Mouse (Mus musculus) cortical plate, adult 2 months (tissue): ENCODE results near the gene Bin2.

Experiments
- CTCF ChIP-seq: fragments of 200-500 bp; IDR thresholded peaks from 2 replicates; pipeline ENCODE4 v1.5.1; 2011; ENCODE audit warnings: mild to moderate bottlenecking, control low read depth, low read length; ENCODE audit not compliant: insufficient read depth; ENCODE audit errors: extremely low read depth
- POLR2A ChIP-seq: fragments of 200-500 bp; IDR thresholded peaks from 2 replicates; pipeline ENCODE4 v1.6.1; 2011; ENCODE audit warnings: mild to moderate bottlenecking, low read length, control low read depth; ENCODE audit not compliant: insufficient read depth; ENCODE audit errors: extremely low read depth

GRCm38 (mm10) chr15:100616221-100616620 is 53.1 kb downstream of the Bin2 start:
- TF ChIP-seq CTCF (no peak), POLR2A (no peak)
